Mouse (Mus musculus) urinary bladder, postnatal 14 days (tissue): ENCODE results near the gene 1110004F10Rik.

ENCODE experiments used
- DNase-seq: peaks from one replicate; pipeline ENCODE4 v3.0.0; 2021; ENCODE audit warnings: low spot score

The 1110004F10Rik gene

GRCm38 (mm10) chr7:116093466-116093850 lies 54.3 kb downstream of the 1110004F10Rik start:
- DNase-seq = no peak

GRCm38 (mm10) chr7:116099952-116100528 lies 60.8 kb downstream of the 1110004F10Rik start:
- peak; percentile 20 for DNase-seq

- DNase-seq = no peak
Observed at GRCm38 (mm10) chr7:116103091-116103490, 63.9 kb downstream of the 1110004F10Rik start.

- no peak for DNase-seq
Observed at GRCm38 (mm10) chr7:116110661-116111060, 71.5 kb downstream of the 1110004F10Rik start.

- no peak for DNase-seq
Observed at GRCm38 (mm10) chr7:116111546-116111945, 72.3 kb downstream of the 1110004F10Rik start.

GRCm38 (mm10) chr7:116115216-116115930 lies 76.2 kb downstream of the 1110004F10Rik start:
- no peak for DNase-seq

GRCm38 (mm10) chr7:116115991-116116390 lies 76.8 kb downstream of the 1110004F10Rik start:
- DNase-seq = no peak

GRCm38 (mm10) chr7:116119306-116119857 lies 80.2 kb downstream of the 1110004F10Rik start:
- DNase-seq = no peak

GRCm38 (mm10) chr7:116120737-116121136 lies 81.5 kb downstream of the 1110004F10Rik start:
- no peak for DNase-seq

GRCm38 (mm10) chr7:116121202-116121601 lies 82.0 kb downstream of the 1110004F10Rik start:
- no peak for DNase-seq

GRCm38 (mm10) chr7:116122981-116123596 lies 83.9 kb downstream of the 1110004F10Rik start:
- no peak for DNase-seq

- no peak for DNase-seq
Observed at GRCm38 (mm10) chr7:116123597-116123985, 84.4 kb downstream of the 1110004F10Rik start.

GRCm38 (mm10) chr7:116124057-116124456 lies 84.9 kb downstream of the 1110004F10Rik start:
- no peak for DNase-seq

GRCm38 (mm10) chr7:116125671-116126070 lies 86.5 kb downstream of the 1110004F10Rik start:
- DNase-seq = no peak

GRCm38 (mm10) chr7:116127052-116127451 lies 87.9 kb downstream of the 1110004F10Rik start:
- no peak for DNase-seq

GRCm38 (mm10) chr7:116128286-116128685 lies 89.1 kb downstream of the 1110004F10Rik start:
- no peak for DNase-seq

GRCm38 (mm10) chr7:116129374-116129773 lies 90.2 kb downstream of the 1110004F10Rik start:
- no peak for DNase-seq

GRCm38 (mm10) chr7:116131390-116131789 lies 92.2 kb downstream of the 1110004F10Rik start:
- DNase-seq = no peak

GRCm38 (mm10) chr7:116132078-116132477 lies 92.9 kb downstream of the 1110004F10Rik start:
- peak; percentile 81 for DNase-seq

- no peak for DNase-seq
Observed at GRCm38 (mm10) chr7:116134413-116135292, 95.5 kb downstream of the 1110004F10Rik start.

- DNase-seq = no peak
Observed at GRCm38 (mm10) chr7:116137149-116137548, 98.0 kb downstream of the 1110004F10Rik start.

- no peak for DNase-seq
Observed at GRCm38 (mm10) chr7:116137671-116138070, 98.5 kb downstream of the 1110004F10Rik start.
